Mouse (Mus musculus) Patski (cell line): ENCODE data around the gene Col8a2. TPM values are rescaled to one million over a fixed set of nuclear protein-coding genes. Genes with fewer than 3 reads are reported as not detected.

Source experiments
- ATAC-seq: fragments of 100-300 bp; one replicate; pipeline ENCODE4 v1.8.0; 2021
- CTCF ChIA-PET: fragments of 350-600 bp; sonication (Branson Sonifier 250); formaldehyde crosslinking; loops from one replicate; lab custom pipeline; 2022; ENCODE audit warnings: inconsistent platforms; lab: Charles Lee
- POLR2A ChIA-PET: fragments of 350-600 bp; sonication (Branson Sonifier 250); formaldehyde crosslinking; loops from one replicate; lab custom pipeline; 2022; ENCODE audit warnings: antibody characterized with exemption, inconsistent platforms; lab: Charles Lee
- DNase-seq: peaks from one replicate; pipeline ENCODE4 v3.0.0-alpha.2; 2011; ENCODE audit warnings: low read depth, low spot score
- H3K27me3 ChIP-seq: fragments of 371-371 bp; one replicate; pipeline ENCODE4 v1.5.1; 2021
- CTCF ChIP-seq: fragments of 100-300 bp; IDR thresholded peaks from one replicate; pipeline ENCODE4 v1.5.1; 2021
- in situ Hi-C: fragments of 300-500 bp; cut with MboI; formaldehyde crosslinking; loops from 3 replicates; pipeline ENCODE4 v1.11.1; 2018; ENCODE audit warnings: low pct_unique_long_range_greater_than_20kb, mixed read lengths
- polyA plus RNA-seq: library from polyadenylated mRNA; unstranded; gene quantifications from one replicate; pipeline ENCODE4 v1.2.3, GENCODE M21; 2021

The Col8a2 gene
- polyA plus RNA-seq, 1 experiment from 2014 or later, result 0.13 TPM

- peak; percentile 66 for DNase-seq
These were observed 25.9 kb upstream of the Col8a2 start for GRCm38 (mm10) chr4:126260520-126261201.

GRCm38 (mm10) chr4:126261266-126261665 is 25.3 kb upstream of the Col8a2 start:
- CTCF ChIA-PET, result interaction anchor here (1.0 to 4.0 kb wide), 5 partner anchors 33 to 118 kb away, joined by 3 to 41 read pairs (median 5); partner anchors contain the start of gene Adprhl2
- no peak for TF ChIP-seq CTCF
- no peaks in the 10 kb centered on the region for H3K27me3 ChIP-seq
- no peak for ATAC-seq
- peak; percentile 42 for DNase-seq
- POLR2A ChIA-PET, result interaction anchor here (0.6 to 3.1 kb wide), 4 partner anchors 23 to 177 kb away, joined by 3 to 14 read pairs (median 4); no protein-coding TSS in a partner anchor
- in situ Hi-C loops, result loop anchor here (5.0 kb wide), 1 partner anchor 34 kb away; no protein-coding TSS in a partner anchor

More at GRCm38 (mm10) chr4:126260520-126261201, 25.9 kb upstream of the Col8a2 start:
- in situ Hi-C loops, result loop anchor here (5.0 kb wide), 1 partner anchor 33 kb away; no protein-coding TSS in a partner anchor
- no peaks in the 10 kb centered on the region for H3K27me3 ChIP-seq
- TF ChIP-seq CTCF, result no peak
- ChIA-PET CTCF (interaction anchor here (1.0 to 4.0 kb wide), 3 partner anchors 33 to 57 kb away, joined by 3 to 41 read pairs (median 8); no protein-coding TSS in a partner anchor), POLR2A (interaction anchor here (0.6 to 3.1 kb wide), 3 partner anchors 22 to 38 kb away, joined by 4 to 14 read pairs (median 4); no protein-coding TSS in a partner anchor)
- ATAC-seq, result peak; percentile 72

- DNase-seq (no peak), ATAC-seq (no peak)
- TF ChIP-seq CTCF, result no peak
- ChIA-PET POLR2A (interaction anchor here (0.6 to 3.1 kb wide), 3 partner anchors 34 to 177 kb away, joined by 3 to 14 read pairs (median 3); no protein-coding TSS in a partner anchor), CTCF (interaction anchor here (1.0 to 4.0 kb wide), 5 partner anchors 34 to 119 kb away, joined by 3 to 41 read pairs (median 5); partner anchors contain the start of gene Adprhl2)
- in situ Hi-C loops, result loop anchor here (5.0 kb wide), 1 partner anchor 34 kb away; no protein-coding TSS in a partner anchor
- no peaks in the 10 kb centered on the region for H3K27me3 ChIP-seq
These were observed 24.9 kb upstream of the Col8a2 start for GRCm38 (mm10) chr4:126261675-126262074.

DNA sequence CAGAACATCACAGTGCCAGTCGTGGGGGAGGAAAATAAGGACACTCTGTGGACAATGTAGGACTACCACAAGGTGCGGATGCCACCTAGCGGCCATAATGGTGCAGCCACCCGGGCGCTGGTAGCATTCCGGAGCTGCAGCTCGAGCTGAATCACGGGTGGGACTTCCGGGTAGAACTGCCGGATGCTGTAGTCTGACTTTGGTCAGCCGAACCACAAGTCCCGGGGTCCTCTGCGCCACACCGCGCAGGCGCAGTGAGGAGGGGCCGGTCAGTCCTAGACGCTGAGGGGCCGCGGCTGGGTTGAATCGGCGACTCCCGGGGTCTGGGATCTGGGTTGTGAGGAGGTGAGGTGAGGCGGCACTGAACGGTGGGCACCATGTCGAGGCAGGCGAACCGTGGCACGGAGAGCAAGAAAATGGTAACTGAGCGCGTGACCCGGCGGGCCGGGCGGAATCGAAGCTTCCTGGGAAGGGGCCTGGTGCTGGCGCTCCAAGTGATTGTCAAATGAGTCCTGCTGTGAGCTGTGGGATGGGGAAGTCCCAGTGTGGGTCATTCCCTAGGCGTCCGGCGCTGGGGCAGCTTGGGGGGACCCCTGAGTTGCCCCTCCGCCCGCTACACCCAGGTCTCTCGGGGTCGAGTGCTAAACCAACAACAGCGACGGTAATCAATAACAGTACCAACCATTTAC is 24.3 kb upstream of the Col8a2 start, which contains the start of gene Trappc3:
Gene Trappc3, plus strand, starts transcription at position 207 of the 689 bp plus-strand sequence.
- in situ Hi-C loops, result loop anchor here (5.0 kb wide), 1 partner anchor 35 kb away; no protein-coding TSS in a partner anchor
- no peaks in the 10 kb centered on the region for H3K27me3 ChIP-seq
- POLR2A ChIA-PET, result interaction anchor here (0.6 to 3.1 kb wide), 5 partner anchors 35 to 178 kb away, joined by 3 to 14 read pairs (median 3); no protein-coding TSS in a partner anchor
- peak; percentile 76 for ATAC-seq
- DNase-seq, result peak; percentile 96
- TF ChIP-seq CTCF, result no peak
- CTCF ChIA-PET, result interaction anchor here (0.6 to 4.0 kb wide), 6 partner anchors 16 to 1436 kb away, joined by 3 to 41 read pairs (median 5); partner anchors contain the start of gene Adprhl2

DNA sequence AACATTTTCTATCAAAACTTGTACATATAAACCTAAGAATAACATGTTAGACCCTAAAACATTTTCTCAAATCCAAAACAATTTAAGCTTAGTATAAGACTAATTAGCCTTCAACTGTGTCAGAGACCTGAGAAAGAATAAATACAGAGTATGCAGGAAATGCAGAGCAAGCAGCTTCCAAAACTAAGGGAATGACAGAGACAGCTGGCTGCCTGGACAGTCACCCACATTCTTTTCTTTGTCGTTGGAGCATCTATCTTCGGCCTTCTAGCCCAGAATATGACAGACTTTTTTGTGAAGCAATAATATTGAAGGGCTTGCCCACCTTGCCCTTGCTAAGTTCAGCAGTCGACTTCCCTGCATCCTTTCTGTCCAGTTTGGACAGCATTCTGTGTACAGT is 17.3 kb upstream of the Col8a2 start:
- no peak for ATAC-seq
- CTCF ChIA-PET, result no interaction called here
- POLR2A ChIA-PET, result no interaction called here
- no peak for TF ChIP-seq CTCF
- in situ Hi-C loops, result no loop called here
- no peaks in the 10 kb centered on the region for H3K27me3 ChIP-seq
- DNase-seq, result no peak

DNA sequence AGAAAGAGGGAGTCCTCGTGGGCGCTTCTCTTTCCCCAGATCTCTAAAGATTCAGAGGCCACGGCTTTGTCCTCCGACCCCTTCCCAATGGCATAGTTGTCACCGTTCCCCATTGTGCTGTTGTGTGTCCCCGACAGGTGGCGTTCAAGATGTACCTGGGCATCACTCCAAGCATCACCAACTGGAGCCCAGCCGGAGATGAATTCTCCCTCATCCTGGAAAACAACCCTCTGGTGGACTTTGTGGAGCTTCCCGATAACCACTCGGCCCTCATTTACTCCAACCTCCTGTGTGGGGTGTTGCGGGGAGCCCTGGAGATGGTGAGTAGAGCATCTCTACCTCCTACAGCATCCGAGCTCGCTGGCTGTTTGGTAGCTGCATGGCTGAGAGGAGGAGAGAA is 12.8 kb upstream of the Col8a2 start:
- in situ Hi-C loops, result loop anchor here (5.0 kb wide), 1 partner anchor 34 kb away; no protein-coding TSS in a partner anchor
- H3K27me3 ChIP-seq, result no peaks in the 10 kb centered on the region
- ChIA-PET POLR2A (no interaction called here), CTCF (interaction anchor here (1.0 kb wide), 1 partner anchor 54 kb away, joined by 4 read pairs; no protein-coding TSS in a partner anchor)
- ATAC-seq (no peak), DNase-seq (no peak)
- no peak for TF ChIP-seq CTCF

GRCm38 (mm10) chr4:126275081-126275480 is 11.5 kb upstream of the Col8a2 start:
- ATAC-seq (no peak), DNase-seq (no peak)
- no peaks in the 10 kb centered on the region for H3K27me3 ChIP-seq
- in situ Hi-C loops, result no loop called here
- ChIA-PET CTCF (no interaction called here), POLR2A (no interaction called here)
- no peak for TF ChIP-seq CTCF

GRCm38 (mm10) chr4:126275681-126276131 is 10.9 kb upstream of the Col8a2 start:
- in situ Hi-C loops, result no loop called here
- DNase-seq (no peak), ATAC-seq (no peak)
- ChIA-PET CTCF (interaction anchor here (1.0 kb wide), 1 partner anchor 34 kb away, joined by 4 read pairs; no protein-coding TSS in a partner anchor), POLR2A (no interaction called here)
- no peak for TF ChIP-seq CTCF
- no peaks in the 10 kb centered on the region for H3K27me3 ChIP-seq

- peak; percentile 84 for TF ChIP-seq CTCF
- POLR2A ChIA-PET, result no interaction called here
- ATAC-seq (no peak), DNase-seq (no peak)
- H3K27me3 ChIP-seq, result no peaks in the 10 kb centered on the region
- in situ Hi-C loops, result no loop called here
- CTCF ChIA-PET, result interaction anchor here (0.9 to 1.8 kb wide), 6 partner anchors 13 to 73 kb away, joined by 3 to 8 read pairs (median 4); no protein-coding TSS in a partner anchor
These were observed 8.6 kb upstream of the Col8a2 start for GRCm38 (mm10) chr4:126277906-126278564.
